Mouse (Mus musculus) midbrain, postnatal 0 days (tissue): ENCODE measurements around the gene Msh5. TPM values are rescaled to one million over a fixed set of nuclear protein-coding genes. Genes with fewer than 3 reads are reported as not detected.
A peak's percentile ranks its signal among the peaks of the same experiment; 100 is the strongest.

Source experiments
- ATAC-seq: fragments of 200-750 bp; cut with Nextera tagmentation; 2 replicates; pipeline ENCODE4 v1.8.0; 2017; ENCODE audit warnings: moderate number of reproducible peaks, mild to moderate bottlenecking, moderate TSS enrichment, moderate library complexity; ENCODE audit not compliant: low FRiP score
- DNase-seq: peaks from one replicate; pipeline ENCODE4 v3.0.0-alpha.2; 2015; ENCODE audit warnings: low spot score
- H3K27ac ChIP-seq: fragments of 300-500 bp; sonication (generic); 2 replicates; pipeline ENCODE4 v1.5.1; 2014; ENCODE audit warnings: low read depth, mild to moderate bottlenecking, low read length, mixed read lengths
- H3K27me3 ChIP-seq: fragments of 300-500 bp; sonication (generic); 2 replicates; pipeline ENCODE4 v1.6.1; 2014; ENCODE audit warnings: low read length, control low read depth, mixed read lengths; ENCODE audit not compliant: insufficient read depth
- H3K36me3 ChIP-seq: fragments of 300-500 bp; sonication (generic); 2 replicates; pipeline ENCODE4 v1.6.1; 2014; ENCODE audit warnings: low read length, control low read depth, mixed read lengths; ENCODE audit not compliant: insufficient read depth
- H3K4me1 ChIP-seq: fragments of 300-500 bp; sonication (generic); 2 replicates; pipeline ENCODE4 v1.6.1; 2014; ENCODE audit warnings: mild to moderate bottlenecking, control low read depth, antibody characterized with exemption, low read length, mixed read lengths; ENCODE audit not compliant: insufficient read depth
- H3K4me2 ChIP-seq: fragments of 300-500 bp; sonication (generic); 2 replicates; pipeline ENCODE4 v1.6.1; 2014; ENCODE audit warnings: low read depth, mild to moderate bottlenecking, low read length, mixed read lengths; ENCODE audit not compliant: poor library complexity, severe bottlenecking
- H3K4me3 ChIP-seq: fragments of 300-500 bp; sonication (generic); 2 replicates; pipeline ENCODE4 v1.5.1; 2014; ENCODE audit warnings: low read depth, mild to moderate bottlenecking, low read length, moderate library complexity
- H3K9ac ChIP-seq: fragments of 300-500 bp; sonication (generic); replicated peaks from 2 replicates; pipeline ENCODE4 v1.6.1; 2014; ENCODE audit warnings: mild to moderate bottlenecking, low read length, moderate library complexity, mixed read lengths; ENCODE audit not compliant: poor library complexity, severe bottlenecking
- H3K9me3 ChIP-seq: fragments of 300-500 bp; sonication (generic); 2 replicates; pipeline ENCODE4 v1.6.1; 2016; ENCODE audit warnings: low read length, control low read depth
- CTCF ChIP-seq: IDR thresholded peaks from 2 replicates; pipeline ENCODE4 v1.5.1; 2016; ENCODE audit warnings: antibody characterized with exemption, mild to moderate bottlenecking
- WGBS: fragments of 180-500 bp; shearing (Covaris S2); extraction: QIAGEN DNeasy Blood & Tissue Kit; methylation state at CpG from one replicate; pipeline ENCODE4 v1.1.7; 2014; 5-methylcytosine and 5-hydroxymethylcytosine counted together
- polyA plus RNA-seq: library from polyadenylated mRNA; unstranded; fragments of >200 nt; fragmentation: Nextera tagmentation; extraction: Ambion mirVana; gene quantifications from 2 replicates; pipeline ENCODE4 v1.2.1, GENCODE M21; 2015
- total RNA-seq: library from RNA; depleted of rRNA; stranded (reverse); fragments of >200 nt; gene quantifications from 2 replicates; pipeline ENCODE4 v1.2.3, GENCODE M21; 2014

Msh5 gene
- total and polyA plus RNA-seq, 2 experiments from 2014 or later = 1.3 to 3.8 TPM

DNA sequence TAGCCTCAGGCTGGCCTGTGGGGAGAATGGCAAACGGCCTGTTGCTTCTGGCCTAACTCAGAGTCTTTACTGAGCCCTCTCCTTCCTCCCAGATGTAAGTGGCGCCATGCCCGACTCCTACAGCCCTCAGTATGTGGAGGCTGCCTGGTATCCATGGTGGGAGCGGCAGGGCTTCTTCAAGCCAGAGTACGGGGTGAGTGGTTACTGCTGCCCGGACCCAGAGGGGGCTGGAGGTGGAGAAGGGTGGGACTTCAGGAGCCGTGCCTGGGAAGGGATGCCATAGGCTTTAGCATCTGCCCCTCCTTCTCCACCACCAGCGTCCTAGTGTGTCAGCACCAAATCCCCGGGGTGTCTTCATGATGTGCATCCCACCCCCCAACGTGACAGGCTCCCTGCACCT, 41.4 kb downstream of the Msh5 start:
- no peak for TF ChIP-seq CTCF
- H3K4me1 ChIP-seq = peaks cover 6% of the 10 kb centered on the region
- 93% methylated on average over 10 of the region's 10 CpGs for WGBS
- H3K9ac ChIP-seq = no peak overlapping the region
- H3K36me3 ChIP-seq = peaks cover 25% of the 10 kb centered on the region
- DNase-seq (no peak), ATAC-seq (no peak)
- no peak overlapping the region for H3K4me2 ChIP-seq
- H3K9me3 ChIP-seq = no peaks in the 10 kb centered on the region
- no peak overlapping the region for H3K4me3 ChIP-seq
- H3K27ac ChIP-seq = no peak overlapping the region
- H3K27me3 ChIP-seq = no peaks in the 10 kb centered on the region

- H3K9me3 ChIP-seq = no peaks in the 10 kb centered on the region
- no peak overlapping the region for H3K4me2 ChIP-seq
- TF ChIP-seq CTCF = no peak
- H3K36me3 ChIP-seq = peaks cover 21% of the 10 kb centered on the region
- peaks cover 6% of the 10 kb centered on the region for H3K4me1 ChIP-seq
- WGBS = 95% methylated on average over 17 of the region's 17 CpGs
- no peak overlapping the region for H3K4me3 ChIP-seq
- DNase-seq (no peak), ATAC-seq (no peak)
- H3K27me3 ChIP-seq = no peaks in the 10 kb centered on the region
- no peak overlapping the region for H3K27ac ChIP-seq
- no peak overlapping the region for H3K9ac ChIP-seq
Observed at GRCm38 (mm10) chr17:35004075-35004717, 42.3 kb downstream of the Msh5 start.

GRCm38 (mm10) chr17:35003022-35003838, 43.3 kb downstream of the Msh5 start:
- H3K4me2 ChIP-seq = no peak overlapping the region
- H3K4me1 ChIP-seq = peaks cover 6% of the 10 kb centered on the region
- no peaks in the 10 kb centered on the region for H3K27me3 ChIP-seq
- no peaks in the 10 kb centered on the region for H3K9me3 ChIP-seq
- peaks cover 15% of the 10 kb centered on the region for H3K36me3 ChIP-seq
- peak overlapping the region; percentile 46; the same call in 1 of the 2 replicates for H3K9ac ChIP-seq
- ATAC-seq (no peak), DNase-seq (no peak)
- no peak for TF ChIP-seq CTCF
- H3K27ac ChIP-seq = no peak overlapping the region
- no peak overlapping the region for H3K4me3 ChIP-seq
- 77% methylated on average over 9 of the region's 9 CpGs for WGBS

DNA sequence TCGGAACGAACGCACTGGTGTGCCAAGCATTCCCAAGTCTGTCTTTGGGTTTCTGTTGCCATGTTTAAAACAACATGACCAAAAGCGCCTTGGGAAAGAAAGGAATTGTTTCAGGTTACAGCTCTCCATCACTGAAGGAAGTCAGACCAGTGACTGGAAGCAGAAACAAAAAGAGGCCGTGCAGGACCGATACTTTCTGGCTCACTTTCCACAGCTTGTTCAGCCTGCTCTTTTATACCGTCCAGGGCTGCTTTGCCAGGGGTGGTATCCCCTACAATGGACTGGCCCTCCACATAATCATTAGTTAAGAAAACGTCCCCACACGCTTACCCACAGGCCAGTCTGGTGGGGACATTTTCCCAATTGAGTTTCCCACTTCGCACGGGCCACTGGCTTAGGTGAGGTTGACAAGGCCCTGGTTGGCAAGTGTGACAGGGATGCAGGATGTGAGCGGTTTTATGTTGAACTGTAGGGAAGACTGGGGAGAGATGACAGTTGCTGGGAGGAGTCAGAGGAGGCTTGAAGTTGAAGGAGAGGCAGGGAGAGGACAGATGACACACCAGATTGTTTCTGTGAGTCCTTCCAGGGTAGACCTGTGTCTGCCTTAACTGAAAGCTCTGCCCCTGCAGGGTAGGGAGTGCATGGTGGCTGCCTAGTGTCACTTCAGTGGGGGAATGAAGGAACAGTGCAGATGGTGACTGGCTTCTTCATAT, 44.2 kb downstream of the Msh5 start:
- TF ChIP-seq CTCF = no peak
- H3K4me1 ChIP-seq = peaks cover 6% of the 10 kb centered on the region
- H3K27me3 ChIP-seq = no peaks in the 10 kb centered on the region
- peak overlapping the region; percentile 46 for H3K9ac ChIP-seq
- peak overlapping the region; percentile 85 for H3K4me3 ChIP-seq
- peak overlapping the region; percentile 94 for H3K4me2 ChIP-seq
- H3K9me3 ChIP-seq = no peaks in the 10 kb centered on the region
- WGBS = 12% methylated on average over 12 of the region's 12 CpGs
- H3K36me3 ChIP-seq = peaks cover 15% of the 10 kb centered on the region
- no peak for DNase-seq
- H3K27ac ChIP-seq = no peak overlapping the region
- no peak for ATAC-seq

- ATAC-seq (peak; percentile 22), DNase-seq (peak; percentile 33)
- peak overlapping the region; percentile 93 for H3K27ac ChIP-seq
- WGBS = under 1% methylated on average over 35 of the region's 35 CpGs
- peaks cover 15% of the 10 kb centered on the region for H3K36me3 ChIP-seq
- H3K9me3 ChIP-seq = no peaks in the 10 kb centered on the region
- peak overlapping the region; percentile 94 for H3K4me2 ChIP-seq
- peak overlapping the region; percentile 94 for H3K9ac ChIP-seq
- no peaks in the 10 kb centered on the region for H3K27me3 ChIP-seq
- H3K4me1 ChIP-seq = peaks cover 6% of the 10 kb centered on the region
- TF ChIP-seq CTCF = no peak
- H3K4me3 ChIP-seq = peak overlapping the region; percentile 85
Observed at GRCm38 (mm10) chr17:35001452-35002152, 44.9 kb downstream of the Msh5 start.
